Mouse (Mus musculus) spleen, adult 2 months (tissue): Measurements from ENCODE around the gene Xylt2. TPM values are rescaled to one million over a fixed set of nuclear protein-coding genes. Genes with fewer than 3 reads are reported as not detected.
A peak's percentile ranks its signal among the peaks of the same experiment; 100 is the strongest.
"Not testable (repeated sequence)": the region's sequence is repeated elsewhere in the genome, so short reads cannot be mapped to it uniquely, and the experiment has no call there.

Source experiments
- DNase-seq, 2 experiments: peaks; one replicate each; pipeline versions ENCODE4 v3.0.0 to v3.0.0-alpha.2; 2012 to 2021; ENCODE audit warnings: low spot score in 2 of 2, low read depth in 1 of 2
- H3K27ac ChIP-seq: fragments of 200-500 bp; 2 replicates; pipeline ENCODE4 v1.5.1; 2012; ENCODE audit warnings: low read length, inconsistent platforms; ENCODE audit not compliant: insufficient read depth
- H3K27me3 ChIP-seq: fragments of 200-500 bp; 2 replicates; pipeline ENCODE4 v1.6.1; 2012; ENCODE audit warnings: mild to moderate bottlenecking, moderate library complexity, low read length, inconsistent platforms; ENCODE audit not compliant: control insufficient read depth, insufficient read depth
- H3K36me3 ChIP-seq: fragments of 200-500 bp; 2 replicates; pipeline ENCODE4 v1.6.1; 2012; ENCODE audit warnings: mild to moderate bottlenecking, low read length, inconsistent platforms; ENCODE audit not compliant: control insufficient read depth, insufficient read depth
- H3K4me1 ChIP-seq: fragments of 200-500 bp; 2 replicates; pipeline ENCODE4 v1.6.1; 2011; ENCODE audit warnings: inconsistent platforms; ENCODE audit not compliant: control insufficient read depth, insufficient read depth, insufficient read length
- H3K4me3 ChIP-seq: fragments of 200-500 bp; 2 replicates; pipeline ENCODE4 v1.5.1; 2011; ENCODE audit warnings: mild to moderate bottlenecking, inconsistent platforms; ENCODE audit not compliant: insufficient read depth, insufficient read length; ENCODE audit errors: extremely low read depth
- CTCF ChIP-seq: fragments of 200-500 bp; IDR thresholded peaks from 2 replicates; pipeline ENCODE4 v1.5.1; 2011; ENCODE audit warnings: mild to moderate bottlenecking, inconsistent platforms; ENCODE audit not compliant: insufficient read depth, insufficient read length, insufficient replicate concordance; ENCODE audit errors: extremely low read depth
- POLR2A ChIP-seq: fragments of 200-500 bp; IDR thresholded peaks from 2 replicates; pipeline ENCODE4 v1.6.1; 2011; ENCODE audit warnings: low read depth, low read length, inconsistent platforms
- WGBS: fragments of 180-500 bp; shearing (Covaris S2); methylation state at CpG from one replicate; pipeline ENCODE4 v1.1.7; 2018; 5-methylcytosine and 5-hydroxymethylcytosine counted together
- polyA plus RNA-seq: library from polyadenylated mRNA; depleted of rRNA; stranded (reverse); fragments of >200 nt; gene quantifications from 2 replicates; pipeline ENCODE4 v1.2.3, GENCODE M21; 2012

The Xylt2 gene
- polyA plus RNA-seq, 1 experiment = 25.7 TPM

DNA sequence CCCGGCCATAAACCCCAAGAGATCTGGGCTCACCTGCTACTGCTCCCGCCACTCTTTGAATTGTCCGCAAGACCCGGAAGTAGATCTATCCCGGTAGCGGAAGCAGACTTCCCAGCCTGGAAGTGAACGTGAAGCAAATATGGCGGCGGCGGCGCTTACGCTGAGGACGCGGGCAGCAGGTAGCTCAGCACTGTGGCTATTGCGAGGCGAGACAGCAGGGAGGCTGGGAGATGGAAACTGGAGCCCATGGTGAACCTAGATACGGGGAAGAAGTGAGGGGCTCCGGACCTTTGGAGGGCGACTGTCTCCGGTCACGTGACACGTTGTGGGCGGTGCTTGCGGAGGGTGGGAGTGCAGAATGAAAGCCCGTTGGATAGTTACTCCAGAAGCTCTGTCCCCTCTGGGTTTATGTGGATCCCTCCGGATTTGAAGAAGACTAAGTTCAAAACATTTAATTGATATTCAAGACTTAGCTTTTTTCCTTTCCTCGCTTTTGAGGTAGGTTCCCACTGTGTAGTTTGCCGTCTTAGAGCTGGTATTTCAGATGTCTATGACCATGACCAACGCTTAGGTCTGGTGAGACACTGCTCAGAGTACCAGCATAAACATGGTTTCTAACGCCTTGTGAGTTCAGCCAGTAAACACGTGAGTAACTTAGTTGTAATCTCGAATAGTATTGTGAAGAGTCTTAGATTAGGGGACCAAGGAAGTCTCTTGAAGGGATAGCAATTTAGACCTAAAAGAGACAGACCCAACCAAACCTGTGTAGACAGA lies 23.5 kb downstream of the Xylt2 start, which contains the start of the genes Mrpl27 and Eme1:
Gene Mrpl27, plus strand, starts transcription at position 105 of the 774 bp plus-strand sequence.
Gene Eme1, minus strand, starts transcription at position 302 of the 774 bp plus-strand sequence.
- peak; percentile 68 to 83 for DNase-seq
- Histone ChIP-seq H3K27ac (peak within 1 kb of the TSS; percentile 98), H3K27me3 (no peaks in the 10 kb centered on the region), H3K4me3 (peak within 1 kb of the TSS; percentile 99), H3K4me1 (no peaks in the 10 kb centered on the region; the same call in 1 of the 2 replicates), H3K36me3 (peaks cover 6% of the 10 kb centered on the region; the same call in 1 of the 2 replicates)
- WGBS = under 1% methylated on average over 32 of the region's 32 CpGs
- peak; percentile 18; the same call in 1 of the 2 replicates for TF ChIP-seq POLR2A
- TF ChIP-seq CTCF = no peak

DNA sequence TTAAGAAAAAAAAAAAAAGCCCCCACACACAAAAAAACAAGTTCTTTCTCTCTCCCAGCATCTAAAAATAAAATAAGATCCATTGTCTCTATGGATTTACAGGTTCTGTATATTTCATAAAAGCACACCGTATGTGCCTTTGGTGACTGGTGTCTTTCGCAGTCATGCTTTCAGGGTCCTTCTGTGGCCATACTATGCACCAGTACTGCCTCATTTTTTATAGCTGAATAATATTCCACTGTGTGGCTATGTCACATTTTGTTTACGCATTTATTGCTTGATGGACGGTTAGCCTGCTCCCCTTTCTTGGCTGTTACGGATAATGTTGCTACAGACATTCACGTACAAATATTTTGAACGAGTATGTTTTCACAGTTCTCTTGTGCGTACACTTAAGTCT lies 24.3 kb downstream of the Xylt2 start:
- TF ChIP-seq CTCF = no peak
- no peak for TF ChIP-seq POLR2A

DNA sequence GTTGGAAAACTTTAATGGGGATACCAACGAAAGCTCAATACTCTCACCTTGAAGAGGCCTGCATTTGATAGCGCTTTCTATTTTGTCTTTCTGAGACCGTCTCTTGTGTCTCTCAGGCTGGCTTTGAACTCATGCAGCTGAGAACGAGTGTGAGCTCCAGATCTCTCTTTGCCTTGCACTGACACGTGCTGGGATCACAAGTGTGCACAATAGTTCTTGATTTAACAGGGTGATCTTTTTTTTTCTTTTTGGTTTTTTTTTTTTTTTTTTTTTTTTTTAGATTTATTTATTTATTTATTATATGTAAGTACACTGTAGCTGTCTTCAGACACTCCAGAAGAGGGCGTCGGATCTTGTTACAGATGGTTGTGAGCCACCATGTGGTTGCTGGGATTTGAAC lies 26.1 kb downstream of the Xylt2 start:
- not testable (repeated sequence) for H3K27ac ChIP-seq, H3K4me1 ChIP-seq, DNase-seq, H3K36me3 ChIP-seq, H3K4me3 ChIP-seq, H3K27me3 ChIP-seq
- WGBS = 94% methylated on average over 7 of the region's 7 CpGs

More for the DNA sequence above, 24.3 kb downstream of the Xylt2 start:
- no peak for DNase-seq
- H3K4me1 ChIP-seq = no peaks in the 10 kb centered on the region; the same call in 1 of the 2 replicates
- whole genome bisulfite sequencing = 50% methylated on average over 8 of the region's 8 CpGs
- H3K27ac ChIP-seq = no peak overlapping the region
- H3K4me3 ChIP-seq = 0 out of 2 replicates have a peak overlapping the region, but pooled peaks have one; percentile 99
- peaks cover 2% of the 10 kb centered on the region; the same call in 1 of the 2 replicates for H3K36me3 ChIP-seq
- H3K27me3 ChIP-seq = no peaks in the 10 kb centered on the region

DNA sequence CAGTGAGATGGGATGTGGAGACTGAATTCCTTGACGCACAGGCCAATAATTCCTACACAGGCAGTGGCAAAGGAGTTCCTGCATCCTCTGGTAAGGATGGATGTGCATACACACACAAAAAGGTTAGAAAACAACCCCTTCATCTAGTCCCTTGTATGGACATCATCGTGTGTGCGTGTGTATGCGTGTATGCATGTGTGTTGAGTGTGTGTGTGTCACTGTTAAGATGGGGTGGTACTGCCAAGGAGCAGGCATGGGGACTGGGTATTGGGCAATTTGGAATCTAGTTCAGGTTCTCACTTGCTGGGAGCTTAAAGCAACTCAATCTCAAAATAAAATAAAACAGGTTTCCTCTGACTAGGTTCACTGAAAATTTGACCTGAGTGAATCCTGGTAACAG lies 30.9 kb downstream of the Xylt2 start:
- H3K4me3 ChIP-seq = no peak overlapping the region
- no peak for DNase-seq
- no peak for TF ChIP-seq CTCF
- no peak for TF ChIP-seq POLR2A
- no peaks in the 10 kb centered on the region for H3K4me1 ChIP-seq
- no peaks in the 10 kb centered on the region for H3K27me3 ChIP-seq
- H3K36me3 ChIP-seq = peaks cover 19% of the 10 kb centered on the region
- WGBS = 97% methylated on average over 4 of the region's 4 CpGs
- H3K27ac ChIP-seq = no peak overlapping the region

DNA sequence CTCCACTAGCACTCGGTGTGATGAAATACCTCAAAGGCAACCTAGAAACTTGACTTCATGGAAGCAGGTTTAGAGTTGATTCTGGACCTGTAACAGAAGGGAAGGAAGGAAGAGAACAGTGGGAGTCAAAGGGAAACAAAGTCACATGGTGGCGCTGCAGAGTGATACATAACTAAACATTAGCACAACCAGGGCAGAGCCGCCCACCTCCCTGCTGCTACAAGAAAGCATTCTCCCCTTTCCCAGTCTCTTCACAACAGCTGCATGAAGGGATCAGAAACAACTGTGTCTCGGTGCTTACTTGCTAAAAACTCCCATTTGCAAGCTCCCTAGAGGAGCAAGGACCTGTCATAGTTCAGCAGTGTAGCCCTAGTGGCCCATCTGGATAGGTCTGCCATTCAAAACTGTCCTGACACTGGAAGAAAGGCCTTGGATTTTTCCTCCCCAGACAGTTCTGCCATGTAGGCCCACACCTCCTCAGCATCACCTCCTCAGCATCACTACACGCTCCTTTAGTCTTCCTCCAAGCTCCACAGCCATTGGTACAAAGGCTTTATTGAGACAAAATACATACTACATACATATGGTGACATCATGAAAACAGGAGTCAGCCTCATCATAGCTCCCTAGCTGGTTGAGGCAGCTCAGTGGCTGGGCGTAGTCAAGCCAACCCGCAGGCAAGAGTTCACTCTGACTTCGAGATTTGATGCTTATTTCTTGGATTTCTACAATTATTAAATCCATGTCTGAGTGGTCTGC lies 32.7 kb downstream of the Xylt2 start:
- no peak overlapping the region for H3K27ac ChIP-seq
- WGBS = 93% methylated on average over 8 of the region's 8 CpGs
- no peaks in the 10 kb centered on the region for H3K4me1 ChIP-seq
- no peaks in the 10 kb centered on the region for H3K27me3 ChIP-seq
- TF ChIP-seq POLR2A (no peak), CTCF (no peak)
- H3K36me3 ChIP-seq = peaks cover 34% of the 10 kb centered on the region
- no peak for DNase-seq
- H3K4me3 ChIP-seq = no peak overlapping the region

DNA sequence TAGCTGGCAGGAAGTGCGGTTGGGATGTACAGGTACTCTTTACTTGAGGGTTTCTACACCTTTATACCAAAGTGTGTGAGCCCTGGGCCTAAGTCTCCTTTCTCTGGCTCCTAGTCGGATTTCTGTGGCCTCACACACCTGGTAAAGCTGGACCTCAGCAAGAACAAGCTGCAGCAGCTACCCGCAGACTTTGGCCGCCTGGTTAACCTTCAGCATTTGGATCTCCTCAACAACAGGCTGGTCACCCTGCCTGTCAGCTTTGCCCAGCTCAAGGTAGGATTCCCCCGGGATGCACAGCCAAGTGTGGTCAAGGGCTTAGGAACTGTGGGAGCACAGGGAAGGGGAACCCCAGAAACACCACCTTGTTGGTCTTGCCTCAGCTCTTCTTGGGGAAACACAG lies 42.9 kb downstream of the Xylt2 start:
- Histone ChIP-seq H3K27me3 (no peaks in the 10 kb centered on the region), H3K4me3 (no peak overlapping the region), H3K4me1 (peaks cover 6% of the 10 kb centered on the region; the same call in 1 of the 2 replicates), H3K27ac (no peak overlapping the region), H3K36me3 (peaks cover 48% of the 10 kb centered on the region)
- DNase-seq = no peak
- TF ChIP-seq POLR2A = no peak
- no peak for TF ChIP-seq CTCF
- 86% methylated on average over 5 of the region's 5 CpGs for WGBS
